19 mouse cellular contexts compared by ENCODE assay signal in the genomic region with DNA sequence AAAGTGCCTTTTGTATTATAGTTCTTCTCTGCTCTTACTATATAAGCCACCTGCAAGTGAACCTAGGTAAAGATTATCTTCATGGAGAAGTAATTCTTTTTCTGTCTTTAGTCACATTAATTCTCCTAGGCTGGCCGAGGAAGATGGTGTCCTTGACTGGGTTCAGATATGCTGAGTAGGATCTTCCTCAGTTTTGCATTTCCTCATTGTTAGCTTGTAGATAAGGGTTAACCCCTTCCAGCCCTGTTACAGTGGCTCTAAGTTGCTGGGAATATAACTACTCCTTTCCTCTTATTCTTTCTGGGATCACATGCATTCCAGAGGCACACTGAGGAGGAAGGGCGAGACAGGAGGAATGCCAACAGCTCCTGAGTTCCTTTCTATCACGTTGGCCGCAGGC. TPM values are rescaled to one million over a fixed set of nuclear protein-coding genes. Genes with fewer than 3 reads are reported as not detected.
DNase-seq lines count a peak whose midpoint lies in the region; ATAC-seq lines count a peak whose summit lies in the region.
"Had no signal": no experiment of that assay in that cellular context is flagged by ENCODE, and none has a peak within 500 bp of the region (broad histone marks: within the 10 kb centered on the region; RNA-seq: fewer than 3 reads in every experiment).

No protein-coding gene starts in this region.

- H3K4me2 ChIP-seq in heart, embryonic 11.5 days = peak overlapping the region; percentile 20
- no peak overlapping the region for H3K4me2 ChIP-seq in liver, embryonic 15.5 days
- no peak overlapping the region for H3K4me2 ChIP-seq in liver, embryonic 12.5 days
- H3K4me2 ChIP-seq: embryonic facial prominence, embryonic 13.5 days had no signal

- ATAC-seq in heart, embryonic 11.5 days (replicated peaks; ENCODE audit: insufficient number of reproducible peaks, low FRiP score, low TSS enrichment) = no peak
- 0 out of 2 replicates have a peak, but pooled peaks have one; percentile 16 for ATAC-seq in liver, embryonic 15.5 days (ENCODE audit: insufficient read depth)
- no peak for ATAC-seq in liver, embryonic 12.5 days
- peak; percentile 31 for ATAC-seq in megakaryocyte, adult 5-6 weeks (ENCODE audit: poor library complexity, severe bottlenecking)
- ATAC-seq in CD4-positive, CD25-positive, alpha-beta regulatory T cell, adult 4 months = no peak
- ATAC-seq: forebrain, embryonic 14.5 days; hindbrain, embryonic 16.5 days had no signal

- intact Hi-C loops in heart, postnatal 14 days (cut with DNase I) = loop anchor here (2.0 kb wide), 1 partner anchor 14 kb away; no protein-coding TSS in a partner anchor

- no peaks in the 10 kb centered on the region for H3K9me3 ChIP-seq in heart, embryonic 11.5 days (replicated peaks; ENCODE audit: control insufficient read depth, low read length)
- H3K9me3 ChIP-seq in liver, embryonic 15.5 days (replicated peaks) = no peaks in the 10 kb centered on the region
- H3K9me3 ChIP-seq in liver, embryonic 12.5 days (replicated peaks) = no peaks in the 10 kb centered on the region
- H3K9me3 ChIP-seq: embryonic facial prominence, embryonic 13.5 days; midbrain, embryonic 10.5 days had no signal

- H3K27me3 ChIP-seq in heart, embryonic 11.5 days (ENCODE audit: control insufficient read depth, insufficient read depth, low read length) = no peaks in the 10 kb centered on the region
- H3K27me3 ChIP-seq in liver, embryonic 15.5 days = no peaks in the 10 kb centered on the region
- H3K27me3 ChIP-seq in liver, embryonic 12.5 days (replicated peaks) = no peaks in the 10 kb centered on the region
- H3K27me3 ChIP-seq: embryonic facial prominence, embryonic 13.5 days; Patski had no signal

- 21% methylated on average over 4 of the region's 4 CpGs for whole genome bisulfite sequencing in heart, embryonic 11.5 days (ENCODE audit: insufficient replicate concordance)
- 45% methylated on average over 4 of the region's 4 CpGs for WGBS in liver, embryonic 15.5 days (ENCODE audit: insufficient replicate concordance)
- 36% methylated on average over 4 of the region's 4 CpGs for WGBS in liver, embryonic 12.5 days (ENCODE audit: insufficient replicate concordance)

- peaks cover 16% of the 10 kb centered on the region for H3K4me1 ChIP-seq in heart, embryonic 11.5 days (ENCODE audit: control insufficient read depth, insufficient read depth, low read length)
- H3K4me1 ChIP-seq in liver, embryonic 15.5 days (replicated peaks) = peaks cover 17% of the 10 kb centered on the region
- peaks cover 13% of the 10 kb centered on the region; the same call in 1 of the 2 replicates for H3K4me1 ChIP-seq in liver, embryonic 12.5 days
- H3K4me1 ChIP-seq: embryonic facial prominence, embryonic 13.5 days; midbrain, embryonic 10.5 days had no signal

- no peak for DNase-seq in heart, postnatal 14 days
- peak; percentile 8 for DNase-seq in MEL-GATA-1-ER (ENCODE audit: extremely low read depth, low read depth)
- DNase-seq in cerebellum, adult 11-12 months = no peak
- DNase-seq: cerebellum, adult 9-11 months; kidney, adult 18-20 months; retina, postnatal 1 day; right cerebral cortex, postnatal 4 days had no signal

- no peaks in the 10 kb centered on the region for H3K36me3 ChIP-seq in heart, embryonic 11.5 days (ENCODE audit: control insufficient read depth, insufficient read depth, low read length)
- H3K36me3 ChIP-seq in liver, embryonic 15.5 days (replicated peaks) = no peaks in the 10 kb centered on the region
- H3K36me3 ChIP-seq in liver, embryonic 12.5 days = no peaks in the 10 kb centered on the region
- H3K36me3 ChIP-seq: embryonic facial prominence, embryonic 13.5 days; midbrain, embryonic 10.5 days had no signal

- no peak overlapping the region for H3K9ac ChIP-seq in heart, embryonic 11.5 days (ENCODE audit: low read depth, low read length)
- no peak overlapping the region for H3K9ac ChIP-seq in liver, embryonic 15.5 days
- no peak overlapping the region for H3K9ac ChIP-seq in liver, embryonic 12.5 days
- H3K9ac ChIP-seq: embryonic facial prominence, embryonic 13.5 days; liver, embryonic 14.5 days had no signal

- H3K4me3 ChIP-seq in heart, embryonic 11.5 days (ENCODE audit: low read depth, low read length) = no peak overlapping the region
- no peak overlapping the region for H3K4me3 ChIP-seq in liver, embryonic 15.5 days (replicated peaks)
- no peak overlapping the region for H3K4me3 ChIP-seq in liver, embryonic 12.5 days
- H3K4me3 ChIP-seq: embryonic facial prominence, embryonic 13.5 days; midbrain, embryonic 10.5 days had no signal

- peak overlapping the region; percentile 46 for H3K27ac ChIP-seq in heart, embryonic 11.5 days (ENCODE audit: low read depth, low read length)
- H3K27ac ChIP-seq in liver, embryonic 15.5 days (replicated peaks) = peak overlapping the region; percentile 48
- H3K27ac ChIP-seq in liver, embryonic 12.5 days = no peak overlapping the region
- H3K27ac ChIP-seq: embryonic facial prominence, embryonic 13.5 days; kidney, postnatal 0 days; liver, embryonic 14.5 days; midbrain, embryonic 10.5 days had no signal

RNA-seq across cellular contexts. Expression of gene Gpat3, which starts 15.6 kb away (rescaled TPM):
- polyA plus RNA-seq in heart, embryonic 11.5 days (2014; fragmentation: Nextera tagmentation; extraction: Ambion mirVana) = 6.9 and 7.4 TPM in 2 replicates
- 10 to 100 TPM; 18.9 to 27.7 TPM for total RNA-seq in heart, postnatal 14 days (2021)
- polyA plus RNA-seq in liver, embryonic 15.5 days (2015; fragmentation: Nextera tagmentation; extraction: Ambion mirVana) = 3.4 and 4.2 TPM in 2 replicates
- polyA plus RNA-seq in liver, embryonic 12.5 days (2016; fragmentation: Nextera tagmentation; extraction: Ambion mirVana) = 0.75 and 0.93 TPM in 2 replicates
- 3.1 and 3.2 TPM in 2 replicates for total RNA-seq in megakaryocyte, adult 5-6 weeks (2015)
- total RNA-seq in megakaryocyte, adult 5-6 weeks (2017) = 3.9 and 4.0 TPM in 2 replicates
- 1 to 10 TPM in 1 of 2 experiments, under 1 TPM in 1; 0.48 to 1.1 TPM for polyA plus RNA-seq in CD4-positive, CD25-positive, alpha-beta regulatory T cell, adult 4 months (2017; shearing (Covaris generic))

RNA-seq across cellular contexts. Expression of gene Abraxas1, which starts 40.4 kb away (rescaled TPM):
- 22.2 and 33.8 TPM in 2 replicates for polyA plus RNA-seq in heart, embryonic 11.5 days (2014; fragmentation: Nextera tagmentation; extraction: Ambion mirVana)
- 10 to 100 TPM; 10.1 to 11.0 TPM for total RNA-seq in heart, postnatal 14 days (2021)
- polyA plus RNA-seq in liver, embryonic 15.5 days (2015; fragmentation: Nextera tagmentation; extraction: Ambion mirVana) = 14.1 and 14.9 TPM in 2 replicates
- 23.3 and 24.3 TPM in 2 replicates for polyA plus RNA-seq in liver, embryonic 12.5 days (2016; fragmentation: Nextera tagmentation; extraction: Ambion mirVana)
- total RNA-seq in megakaryocyte, adult 5-6 weeks (2015) = 5.9 and 12.7 TPM in 2 replicates
- 15.0 and 16.3 TPM in 2 replicates for total RNA-seq in megakaryocyte, adult 5-6 weeks (2017)
- 10 to 100 TPM; 32.8 to 33.7 TPM for polyA plus RNA-seq in CD4-positive, CD25-positive, alpha-beta regulatory T cell, adult 4 months (2017; shearing (Covaris generic))

Comparison
In these comparisons a context has a peak if more than half of its experiments do, and no peak if none do; other contexts are left out.
1. ATAC-seq: peak in liver, embryonic 15.5 days (single experiment) and megakaryocyte, adult 5-6 weeks (single experiment); none in heart, embryonic 11.5 days (single experiment), liver, embryonic 12.5 days (single experiment) and CD4-positive, CD25-positive, alpha-beta regulatory T cell, adult 4 months (single experiment).